Mouse (Mus musculus) G1E-ER4 (cell line): ENCODE data around the gene Gm4567. TPM values are rescaled to one million over a fixed set of nuclear protein-coding genes. Genes with fewer than 3 reads are reported as not detected.
"Not testable (repeated sequence)": the region's sequence is repeated elsewhere in the genome, so short reads cannot be mapped to it uniquely, and the experiment has no call there.

ENCODE experiments used
- GATA1 ChIP-seq: IDR thresholded peaks from one replicate; pipeline ENCODE4 v1.8.0; 2012; ENCODE audit warnings: low read length, inconsistent platforms
- polyA plus RNA-seq: library from polyadenylated mRNA; stranded (reverse); fragments of >175 nt; gene quantifications from 2 replicates; pipeline ENCODE4 v1.2.3, GENCODE M21; 2012

Gene Gm4567
- not detected in 2 replicates for polyA plus RNA-seq

DNA sequence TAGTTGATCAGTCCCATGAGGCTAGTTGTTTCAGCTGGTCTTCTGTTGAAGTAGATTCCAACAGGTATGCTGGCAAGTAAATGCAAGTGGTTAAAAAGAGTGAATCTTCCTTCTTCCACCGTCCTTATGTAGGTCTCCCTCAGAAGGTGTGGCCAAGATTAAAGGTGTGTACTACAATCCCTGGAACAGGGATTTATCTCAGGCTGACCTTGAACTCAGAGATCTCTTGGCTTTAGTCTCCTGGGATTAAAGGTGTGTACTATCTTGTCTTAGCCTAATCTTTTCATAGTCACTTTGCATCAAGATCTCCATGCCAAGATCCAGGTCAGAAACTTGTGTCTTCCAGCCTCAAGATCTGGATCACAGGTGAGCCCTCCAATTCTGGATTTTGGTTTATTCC, at the start of gene Gm4567:
TSS of gene Gm4567 (minus strand) at position 101 of the 400 bp plus-strand sequence.
- TF ChIP-seq GATA1: not testable (repeated sequence)

DNA sequence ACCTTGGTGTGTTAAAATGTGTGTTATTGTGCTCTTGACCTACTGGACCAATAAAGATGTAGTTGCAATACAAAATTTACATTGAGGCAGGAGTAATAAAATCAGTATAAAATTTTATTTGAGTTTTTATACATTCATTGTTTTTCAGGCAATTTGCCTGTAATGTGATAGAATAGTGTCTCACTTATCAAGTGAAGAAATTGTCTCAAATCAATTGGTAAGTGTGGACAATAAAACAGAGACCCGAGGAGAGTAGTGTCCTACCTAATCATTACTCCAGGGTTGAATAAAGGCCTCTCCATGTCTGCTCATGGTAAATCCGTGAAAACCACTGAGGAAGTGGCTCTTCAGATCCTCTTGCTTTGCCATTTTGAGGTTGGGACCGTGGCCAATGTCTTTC, 41.9 kb upstream of the Gm4567 start, which contains the start of gene Vmn1r157:
TSS of gene Vmn1r157 (plus strand) at position 301 of the 400 bp plus-strand sequence.
- not testable (repeated sequence) for TF ChIP-seq GATA1

DNA sequence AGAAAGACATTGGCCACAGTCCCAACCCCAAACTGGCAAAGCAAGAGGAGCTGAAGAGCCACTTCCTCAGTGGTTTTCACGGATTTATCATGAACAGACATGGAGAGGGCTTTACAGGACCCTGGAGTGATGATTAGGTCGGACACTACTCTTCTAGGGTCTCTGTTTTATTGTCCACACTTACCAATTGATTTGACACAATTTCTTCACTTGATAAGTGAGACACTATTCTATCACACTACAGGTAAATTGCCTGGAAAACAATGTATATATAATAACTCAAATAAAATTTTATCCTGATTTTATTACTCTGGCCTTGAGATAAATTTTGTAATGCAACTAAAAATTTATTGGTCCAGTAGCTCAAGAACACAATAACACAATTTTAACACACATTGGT, 27.3 kb downstream of the Gm4567 start, which contains the start of gene Gm8693:
TSS of gene Gm8693 (minus strand) at position 101 of the 400 bp plus-strand sequence.
- not testable (repeated sequence) for TF ChIP-seq GATA1

Other genes with a start within 250 kb of the Gm4567 start
- gene Vmn1r151, start 220.0 kb downstream of the Gm4567 start, polyA plus RNA-seq: not detected in 2 replicates
- not detected in 2 replicates for gene Vmn1r152, start 196.7 kb downstream of the Gm4567 start, polyA plus RNA-seq
- not detected in 2 replicates for gene Gm8677, start 184.8 kb downstream of the Gm4567 start, polyA plus RNA-seq
- gene Gm4201, start 154.4 kb downstream of the Gm4567 start, polyA plus RNA-seq: not detected in 2 replicates
- not detected in 2 replicates for gene Gm4565, start 131.6 kb downstream of the Gm4567 start, polyA plus RNA-seq
- gene Vmn1r155, start 61.7 kb downstream of the Gm4567 start, polyA plus RNA-seq: not detected in 2 replicates
- gene Gm8693, start 27.4 kb downstream of the Gm4567 start, polyA plus RNA-seq: not detected in 2 replicates
- not detected in 2 replicates for gene Vmn1r157, start 42.0 kb upstream of the Gm4567 start, polyA plus RNA-seq
- gene Vmn1r158, start 71.1 kb upstream of the Gm4567 start, polyA plus RNA-seq: not detected in 2 replicates
- gene Vmn1r159, start 123.9 kb upstream of the Gm4567 start, polyA plus RNA-seq: not detected in 2 replicates
- gene Vmn1r160, start 151.5 kb upstream of the Gm4567 start, polyA plus RNA-seq: not detected in 2 replicates